Mouse (Mus musculus) erythroid progenitor cell, adult 5-6 weeks (primary cell): ENCODE results near the gene Aff2. TPM values are rescaled to one million over a fixed set of nuclear protein-coding genes. Genes with fewer than 3 reads are reported as not detected.

ENCODE experiments used
- ATAC-seq: replicated peaks from 2 replicates; pipeline ENCODE4 v1.8.0; 2016; ENCODE audit warnings: moderate number of reproducible peaks, mild to moderate bottlenecking, moderate TSS enrichment, inconsistent platforms; ENCODE audit not compliant: poor library complexity, low FRiP score, severe bottlenecking
- total RNA-seq, 2 experiments: library from RNA; stranded (forward) in 1 of 2; stranded (reverse) in 1 of 2; fragments of 150-400 nt in 1 of 2; fragments of 186-747, 209-891 nt in 1 of 2; gene quantifications; 2 replicates each; pipeline versions ENCODE4 v1.2.3 to v1.2.4; 2015 to 2017; ENCODE audit warnings: low replicate concordance in 2 of 2

The Aff2 gene
- total RNA-seq, 2 experiments from 2014 or later, result 0.15 to 2.1 TPM

GRCm38 (mm10) chrX:69698840-69699239 is 338.7 kb downstream of the Aff2 start:
- no peak for ATAC-seq

DNA sequence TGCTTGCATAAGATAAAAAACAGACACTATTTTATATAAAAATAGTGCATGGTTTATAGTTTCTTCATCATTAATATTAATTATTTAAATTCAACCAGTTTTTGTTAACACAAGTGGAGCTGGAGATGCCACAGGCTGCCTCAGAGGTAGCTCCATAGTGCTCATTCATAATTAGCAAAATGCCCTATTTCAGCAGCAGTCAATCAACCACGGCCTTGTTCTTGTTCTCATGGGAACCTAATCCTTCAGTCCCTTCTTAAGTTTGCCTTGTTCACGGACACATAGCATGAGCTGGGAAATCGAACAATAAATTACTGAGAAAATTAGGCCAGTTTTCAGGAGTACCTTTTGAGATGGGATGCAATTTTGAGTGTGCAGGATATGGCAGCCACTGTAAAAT is 378.9 kb downstream of the Aff2 start:
- no peak for ATAC-seq

DNA sequence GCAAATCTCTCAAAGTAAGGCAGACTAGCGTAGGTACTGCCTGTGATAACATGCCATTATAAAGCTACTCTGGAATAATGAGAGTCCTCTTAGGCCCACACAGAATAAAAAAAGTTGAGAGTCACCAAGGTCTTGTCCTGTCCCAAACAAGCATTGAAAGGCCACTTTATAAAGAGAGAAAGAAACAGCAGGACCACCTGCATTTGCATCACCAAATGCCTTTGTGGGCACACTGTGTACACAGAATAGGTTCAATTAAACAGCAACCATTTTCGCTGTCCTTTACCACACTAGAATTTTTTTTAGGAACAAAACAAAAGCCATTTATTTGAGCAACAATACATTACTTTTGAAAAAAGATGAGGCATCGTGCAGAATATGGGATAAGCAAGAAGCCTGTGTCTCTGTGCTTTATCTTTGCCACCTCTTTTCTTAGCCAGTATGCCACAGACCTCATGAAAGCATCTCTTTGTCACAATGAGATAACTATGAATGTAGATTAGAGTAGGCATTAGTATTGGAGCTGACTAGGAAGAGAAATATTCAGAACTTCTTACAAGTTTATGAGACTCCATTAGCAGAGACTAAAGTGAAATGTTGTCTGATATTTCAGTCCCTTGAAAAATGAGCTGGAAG is 385.0 kb downstream of the Aff2 start:
- no peak for ATAC-seq

DNA sequence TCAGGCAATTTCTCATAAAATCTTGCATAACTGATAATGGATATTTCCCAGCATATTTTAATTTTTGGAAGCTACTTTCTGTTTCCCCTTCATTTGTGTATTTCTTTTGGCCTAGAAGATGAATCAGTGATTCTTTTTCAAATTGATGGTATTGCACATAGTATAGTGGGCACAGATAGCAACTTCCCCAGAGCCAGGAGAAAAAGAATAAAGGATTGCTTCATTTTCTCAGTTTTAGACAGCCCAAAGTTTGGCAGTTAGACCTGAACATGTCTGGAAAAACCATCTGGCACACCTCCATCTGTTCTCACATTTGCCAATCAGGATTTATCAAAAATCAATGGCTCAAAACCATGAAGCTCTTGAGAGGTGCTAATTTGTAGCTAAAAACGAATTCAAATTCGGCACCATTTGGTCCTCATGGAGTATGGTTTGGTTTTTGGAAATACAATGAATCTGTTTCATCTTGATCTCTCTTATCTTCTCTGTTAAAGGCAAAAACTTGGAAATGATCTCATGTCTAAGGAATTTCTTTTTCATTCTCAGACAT is 441.9 kb downstream of the Aff2 start:
- ATAC-seq, result no peak

- ATAC-seq, result no peak
Observed at GRCm38 (mm10) chrX:69802481-69802880, 442.4 kb downstream of the Aff2 start.

DNA sequence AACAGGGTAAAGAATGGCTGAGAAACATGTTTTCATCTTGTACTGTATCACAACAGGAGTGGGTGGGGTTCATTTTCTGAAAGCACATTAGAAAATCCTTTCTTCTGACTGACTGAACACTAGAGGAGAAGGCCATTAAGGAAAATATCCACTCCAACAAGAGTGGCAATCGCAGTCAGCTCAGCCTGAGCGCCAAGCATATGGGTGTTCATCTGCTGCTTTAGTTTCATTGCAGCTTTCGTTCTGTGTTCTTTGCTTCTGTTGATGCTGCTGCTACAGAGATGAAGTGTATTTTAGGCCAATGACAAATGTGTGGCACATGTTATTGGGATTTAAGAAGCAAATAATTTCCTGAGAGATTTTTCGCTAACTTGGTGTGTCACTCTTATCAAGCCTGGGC is 451.7 kb downstream of the Aff2 start:
- no peak for ATAC-seq

GRCm38 (mm10) chrX:69815054-69815453 is 455.0 kb downstream of the Aff2 start:
- ATAC-seq, result no peak

- no peak for ATAC-seq
Observed at GRCm38 (mm10) chrX:69817679-69818078, 457.6 kb downstream of the Aff2 start.

DNA sequence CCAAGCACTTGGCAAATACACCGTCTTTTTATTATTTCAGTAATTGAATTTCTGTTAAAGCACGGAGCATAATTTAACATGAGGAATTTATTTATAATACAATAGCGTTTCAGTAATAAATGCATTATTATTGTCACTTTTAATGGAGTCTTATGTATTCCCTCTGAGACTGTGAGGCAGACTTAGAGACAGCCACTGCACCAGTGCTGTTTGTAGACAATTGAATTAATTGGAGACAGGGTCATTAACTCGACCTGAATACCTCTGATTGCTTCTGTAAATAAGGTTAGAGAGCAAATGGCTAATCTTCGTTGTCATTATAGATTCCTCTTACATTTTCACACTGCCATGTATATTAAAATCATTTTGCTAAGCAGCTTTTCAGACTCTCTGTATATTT is 458.1 kb downstream of the Aff2 start:
- ATAC-seq, result no peak

DNA sequence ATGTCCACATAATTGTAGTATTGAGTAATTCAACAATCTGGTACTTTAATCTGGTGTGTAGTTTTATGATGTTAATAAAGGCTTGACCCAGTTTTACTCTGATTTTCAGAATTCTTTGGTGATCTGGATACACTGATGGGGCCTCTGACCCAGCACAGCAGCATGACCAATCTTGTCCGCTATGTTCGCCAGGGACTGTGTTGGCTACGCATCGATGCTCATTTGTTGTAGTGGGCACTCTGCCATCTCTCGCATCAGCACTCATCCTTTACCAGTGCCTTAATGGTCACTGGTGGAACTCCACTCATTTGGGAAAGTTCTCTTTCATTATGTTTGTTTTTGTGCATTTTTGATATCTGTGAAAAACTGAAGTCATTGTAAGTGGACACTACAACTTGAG is 507.5 kb downstream of the Aff2 start:
- no peak for ATAC-seq

DNA sequence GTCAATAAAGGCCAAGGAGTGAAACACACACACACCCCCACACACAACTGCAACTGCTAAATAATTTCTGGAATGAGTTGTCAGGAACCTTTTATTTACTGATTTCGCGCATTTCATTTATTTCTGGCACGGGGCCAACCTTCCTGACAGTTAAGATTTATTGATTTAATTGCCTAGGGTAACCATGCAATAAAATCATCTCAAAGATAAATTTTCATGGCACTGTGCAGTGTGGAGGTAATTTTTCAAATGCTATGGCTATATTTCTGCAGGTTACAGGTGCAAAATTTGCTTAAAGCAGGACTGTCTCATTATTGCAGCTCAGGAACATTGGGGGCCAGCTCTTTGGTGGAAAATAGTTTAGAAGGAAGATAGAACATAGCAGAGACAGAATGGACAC is 531.6 kb downstream of the Aff2 start:
- ATAC-seq, result no peak
